Mouse (Mus musculus) forebrain, embryonic 13.5 days (tissue): ENCODE data around the gene Pnpla6. TPM values are rescaled to one million over a fixed set of nuclear protein-coding genes. Genes with fewer than 3 reads are reported as not detected.
A peak's percentile ranks its signal among the peaks of the same experiment; 100 is the strongest.

Experiments used
- ATAC-seq: fragments of 200-750 bp; cut with Nextera tagmentation; 2 replicates; pipeline ENCODE4 v1.8.0; 2017
- H3K27ac ChIP-seq: fragments of 300-500 bp; sonication (generic); 2 replicates; pipeline ENCODE4 v1.5.1; 2015; ENCODE audit warnings: inconsistent platforms, mild to moderate bottlenecking, moderate library complexity
- H3K27me3 ChIP-seq: fragments of 300-500 bp; sonication (generic); 2 replicates; pipeline ENCODE4 v1.6.1; 2015; ENCODE audit warnings: mild to moderate bottlenecking, inconsistent platforms
- H3K36me3 ChIP-seq: fragments of 300-500 bp; sonication (generic); 2 replicates; pipeline ENCODE4 v1.6.1; 2015; ENCODE audit warnings: mild to moderate bottlenecking, inconsistent platforms; ENCODE audit not compliant: poor library complexity, severe bottlenecking
- H3K4me1 ChIP-seq: fragments of 300-500 bp; sonication (generic); 2 replicates; pipeline ENCODE4 v1.6.1; 2015; ENCODE audit warnings: inconsistent platforms
- H3K4me2 ChIP-seq: fragments of 300-500 bp; sonication (generic); 2 replicates; pipeline ENCODE4 v1.6.1; 2015; ENCODE audit warnings: inconsistent platforms, mild to moderate bottlenecking, moderate library complexity
- H3K4me3 ChIP-seq: fragments of 300-500 bp; sonication (generic); 2 replicates; pipeline ENCODE4 v1.5.1; 2015; ENCODE audit warnings: mild to moderate bottlenecking, inconsistent platforms
- H3K9ac ChIP-seq: fragments of 300-500 bp; sonication (generic); 2 replicates; pipeline ENCODE4 v1.6.1; 2015; ENCODE audit warnings: mild to moderate bottlenecking, inconsistent platforms
- H3K9me3 ChIP-seq: fragments of 300-500 bp; sonication (generic); replicated peaks from 2 replicates; pipeline ENCODE4 v1.6.1; 2016; ENCODE audit warnings: inconsistent platforms
- WGBS: fragments of 180-500 bp; shearing (Covaris S2); methylation state at CpG from one replicate; pipeline ENCODE4 v1.1.7; 2015; 5-methylcytosine and 5-hydroxymethylcytosine counted together
- polyA plus RNA-seq: library from polyadenylated mRNA; unstranded; fragments of >200 nt; fragmentation: Nextera tagmentation; extraction: Ambion mirVana; gene quantifications from 2 replicates; pipeline ENCODE4 v1.2.1, GENCODE M21; 2015

Gene Pnpla6
- polyA plus RNA-seq, 1 experiment from 2014 or later = 20.3 TPM

DNA sequence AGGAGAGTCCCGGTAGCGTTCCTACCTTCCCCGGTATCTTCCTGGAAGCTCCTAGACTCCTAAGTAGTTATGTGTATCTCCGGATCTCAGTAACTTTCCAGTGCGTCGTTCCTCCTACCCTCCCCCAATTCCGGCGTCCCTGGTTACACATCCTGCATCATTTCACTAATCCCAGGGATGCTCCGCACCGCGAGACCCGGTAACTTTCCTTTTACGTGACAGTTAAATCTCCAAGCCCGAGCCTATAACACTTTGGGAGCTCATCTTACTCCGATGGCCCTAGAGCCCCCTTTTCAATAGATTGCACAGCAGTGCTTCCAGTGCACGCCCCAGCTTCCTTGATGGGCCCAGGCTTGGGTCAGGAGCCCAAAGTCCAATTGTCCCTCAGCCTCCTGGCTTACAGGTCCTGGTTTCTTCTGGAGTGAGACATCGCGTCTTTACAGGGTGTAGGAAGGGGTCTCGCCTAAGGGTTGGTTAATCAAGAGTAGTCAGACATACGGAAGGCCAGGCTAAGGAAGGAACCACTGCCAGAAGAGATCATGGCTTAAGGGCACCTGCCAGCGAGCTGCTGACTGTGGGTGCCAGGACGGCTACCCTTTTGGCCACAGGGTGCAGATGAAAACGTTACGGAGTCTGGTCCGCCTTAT, 710 bp downstream of the Pnpla6 start:
- H3K9me3 ChIP-seq = no peaks in the 10 kb centered on the region
- H3K9ac ChIP-seq = peak overlapping the region; percentile 75
- peaks cover 35% of the 10 kb centered on the region for H3K36me3 ChIP-seq
- 0% methylated on average over 25 of the region's 25 CpGs for WGBS
- H3K4me3 ChIP-seq = peak overlapping the region; percentile 60
- peak overlapping the region; percentile 64 for H3K27ac ChIP-seq
- no peaks in the 10 kb centered on the region for H3K27me3 ChIP-seq
- peak overlapping the region; percentile 98 for H3K4me2 ChIP-seq
- H3K4me1 ChIP-seq = peaks cover 13% of the 10 kb centered on the region
- peak; percentile 44 for ATAC-seq

DNA sequence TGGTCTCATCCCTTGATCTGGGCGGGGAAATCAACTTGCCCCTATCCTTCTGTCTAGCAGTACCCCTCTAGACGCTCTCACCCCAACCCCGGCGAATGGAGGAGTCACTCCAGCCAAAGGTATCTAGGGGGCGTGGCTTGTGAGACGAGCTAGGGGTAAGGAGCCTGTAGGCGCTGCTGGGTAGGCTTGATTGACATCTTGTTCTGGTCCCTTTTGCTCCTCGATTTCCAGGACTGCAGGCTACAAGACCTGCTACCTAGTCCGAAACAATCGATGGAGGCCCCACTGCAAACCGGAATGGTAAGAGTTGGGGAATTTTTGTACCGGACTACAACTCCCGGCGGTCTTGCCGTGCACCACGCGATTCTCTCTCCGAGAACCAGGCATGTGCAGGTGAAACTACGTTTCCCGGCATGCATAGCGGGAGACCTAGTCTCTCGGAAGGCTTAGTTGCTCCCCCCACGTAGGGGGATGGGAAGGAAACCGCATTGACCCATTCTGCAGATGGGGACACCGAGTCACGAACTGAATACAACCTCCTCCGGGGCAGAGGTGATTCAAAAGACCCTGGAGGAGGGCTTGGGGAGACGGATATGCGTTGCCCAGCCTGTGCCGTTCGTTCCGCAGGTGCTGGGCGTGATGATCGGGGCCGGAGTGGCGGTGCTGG, 1.4 kb downstream of the Pnpla6 start:
- Histone ChIP-seq H3K27ac (peak overlapping the region; percentile 64; the same call in 1 of the 2 replicates), H3K36me3 (peaks cover 33% of the 10 kb centered on the region), H3K9me3 (no peaks in the 10 kb centered on the region), H3K27me3 (no peaks in the 10 kb centered on the region), H3K4me2 (peak overlapping the region; percentile 98), H3K4me1 (peaks cover 13% of the 10 kb centered on the region), H3K4me3 (peak overlapping the region; percentile 60), H3K9ac (peak overlapping the region; percentile 75)
- 4% methylated on average over 36 of the region's 36 CpGs for WGBS
- peak; percentile 86 for ATAC-seq

GRCm38 (mm10) chr8:3517117-3517495, 1.9 kb downstream of the Pnpla6 start:
- Histone ChIP-seq H3K4me3 (peak overlapping the region; percentile 60), H3K36me3 (peaks cover 32% of the 10 kb centered on the region), H3K9ac (peak overlapping the region; percentile 75), H3K4me1 (peaks cover 13% of the 10 kb centered on the region), H3K27ac (no peak overlapping the region), H3K9me3 (no peaks in the 10 kb centered on the region), H3K4me2 (peak overlapping the region; percentile 98), H3K27me3 (no peaks in the 10 kb centered on the region)
- 13% methylated on average over 16 of the region's 16 CpGs for WGBS
- no peak for ATAC-seq

- Histone ChIP-seq H3K4me3 (no peak overlapping the region), H3K36me3 (peaks cover 47% of the 10 kb centered on the region), H3K9me3 (no peaks in the 10 kb centered on the region), H3K27ac (no peak overlapping the region), H3K27me3 (no peaks in the 10 kb centered on the region), H3K4me1 (peaks cover 3% of the 10 kb centered on the region), H3K9ac (no peak overlapping the region), H3K4me2 (no peak overlapping the region)
- no peak for ATAC-seq
- 90% methylated on average over 13 of the region's 13 CpGs for WGBS
Measured at GRCm38 (mm10) chr8:3522007-3522697, 7.0 kb downstream of the Pnpla6 start.

DNA sequence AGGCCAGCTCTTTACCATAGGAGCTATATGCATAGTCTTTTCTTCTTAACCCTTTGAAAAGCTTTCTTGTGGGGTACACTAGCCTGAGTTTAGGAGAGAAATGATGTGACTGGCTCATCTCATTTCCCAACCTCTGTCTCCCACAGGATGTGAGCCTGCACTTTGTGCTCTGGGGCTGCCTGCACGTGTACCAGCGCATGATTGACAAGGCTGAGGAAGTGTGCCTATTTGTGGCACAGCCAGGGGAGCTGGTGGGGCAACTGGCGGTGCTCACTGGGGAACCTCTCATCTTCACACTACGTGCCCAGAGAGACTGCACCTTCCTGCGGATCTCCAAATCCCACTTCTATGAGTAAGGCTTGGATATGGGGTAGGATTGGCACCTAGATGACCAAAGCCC, 15.6 kb downstream of the Pnpla6 start:
- H3K36me3 ChIP-seq = peaks cover 30% of the 10 kb centered on the region
- no peaks in the 10 kb centered on the region for H3K9me3 ChIP-seq
- H3K9ac ChIP-seq = no peak overlapping the region
- no peak for ATAC-seq
- H3K4me1 ChIP-seq = no peaks in the 10 kb centered on the region
- WGBS = 93% methylated on average over 5 of the region's 5 CpGs
- no peak overlapping the region for H3K27ac ChIP-seq
- no peaks in the 10 kb centered on the region for H3K27me3 ChIP-seq
- H3K4me3 ChIP-seq = no peak overlapping the region
- H3K4me2 ChIP-seq = no peak overlapping the region

- Histone ChIP-seq H3K4me3 (no peak overlapping the region), H3K9ac (no peak overlapping the region), H3K4me2 (no peak overlapping the region), H3K9me3 (no peaks in the 10 kb centered on the region), H3K27me3 (no peaks in the 10 kb centered on the region), H3K27ac (no peak overlapping the region), H3K4me1 (no peaks in the 10 kb centered on the region), H3K36me3 (peaks cover 31% of the 10 kb centered on the region)
- ATAC-seq = no peak
- WGBS = 97% methylated on average over 18 of the region's 18 CpGs
Measured at GRCm38 (mm10) chr8:3531936-3532335, 16.8 kb downstream of the Pnpla6 start.

- ATAC-seq = no peak
Measured at GRCm38 (mm10) chr8:3536053-3536841, 21.1 kb downstream of the Pnpla6 start.

GRCm38 (mm10) chr8:3536940-3537339, 21.8 kb downstream of the Pnpla6 start:
- Histone ChIP-seq H3K4me3 (no peak overlapping the region), H3K9ac (no peak overlapping the region), H3K4me1 (no peaks in the 10 kb centered on the region), H3K27ac (no peak overlapping the region), H3K9me3 (no peaks in the 10 kb centered on the region), H3K36me3 (peaks cover 64% of the 10 kb centered on the region), H3K27me3 (no peaks in the 10 kb centered on the region), H3K4me2 (no peak overlapping the region)
- 90% methylated on average over 9 of the region's 9 CpGs for WGBS
- ATAC-seq = no peak

More at GRCm38 (mm10) chr8:3536053-3536841, 21.1 kb downstream of the Pnpla6 start:
- no peak overlapping the region for H3K4me2 ChIP-seq
- WGBS = 53% methylated on average over 15 of the region's 15 CpGs
- H3K4me3 ChIP-seq = no peak overlapping the region
- no peak overlapping the region for H3K27ac ChIP-seq
- H3K27me3 ChIP-seq = no peaks in the 10 kb centered on the region
- H3K36me3 ChIP-seq = peaks cover 65% of the 10 kb centered on the region
- H3K9me3 ChIP-seq = no peaks in the 10 kb centered on the region
- H3K9ac ChIP-seq = no peak overlapping the region
- H3K4me1 ChIP-seq = no peaks in the 10 kb centered on the region

GRCm38 (mm10) chr8:3537666-3538065, 22.5 kb downstream of the Pnpla6 start:
- H3K36me3 ChIP-seq = peaks cover 59% of the 10 kb centered on the region
- no peak overlapping the region for H3K4me2 ChIP-seq
- no peaks in the 10 kb centered on the region for H3K27me3 ChIP-seq
- no peak overlapping the region for H3K4me3 ChIP-seq
- no peak for ATAC-seq
- no peaks in the 10 kb centered on the region for H3K4me1 ChIP-seq
- 93% methylated on average over 26 of the region's 26 CpGs for WGBS
- no peak overlapping the region for H3K27ac ChIP-seq
- no peaks in the 10 kb centered on the region for H3K9me3 ChIP-seq
- H3K9ac ChIP-seq = no peak overlapping the region

DNA sequence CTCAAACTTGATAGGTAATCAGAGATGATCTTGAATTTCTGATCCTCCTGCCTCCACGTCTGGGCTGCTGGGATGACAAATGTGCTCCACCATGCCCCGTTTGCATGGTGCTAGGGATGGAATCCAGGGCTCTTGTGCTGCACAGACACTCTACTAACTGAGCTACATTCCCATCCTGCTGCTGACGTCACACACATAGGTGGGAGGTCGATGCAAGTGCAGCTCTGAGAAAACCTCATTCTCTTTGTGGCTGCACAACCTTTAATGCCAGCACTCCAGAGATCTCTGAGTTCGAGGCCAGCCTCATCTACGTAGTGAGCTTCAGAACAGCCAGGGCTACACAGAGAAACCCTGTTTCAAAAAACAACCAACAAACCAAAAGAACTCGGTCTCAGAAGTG, 24.0 kb downstream of the Pnpla6 start:
- Histone ChIP-seq H3K27ac (no peak overlapping the region), H3K9me3 (no peaks in the 10 kb centered on the region), H3K9ac (no peak overlapping the region), H3K4me1 (no peaks in the 10 kb centered on the region), H3K4me2 (no peak overlapping the region), H3K4me3 (no peak overlapping the region), H3K27me3 (no peaks in the 10 kb centered on the region), H3K36me3 (peaks cover 69% of the 10 kb centered on the region)
- no peak for ATAC-seq
- WGBS = 85% methylated on average over 7 of the region's 7 CpGs

- no peaks in the 10 kb centered on the region for H3K27me3 ChIP-seq
- WGBS = 95% methylated on average over 4 of the region's 4 CpGs
- no peak overlapping the region for H3K9ac ChIP-seq
- H3K4me2 ChIP-seq = no peak overlapping the region
- H3K4me1 ChIP-seq = no peaks in the 10 kb centered on the region
- no peak overlapping the region for H3K27ac ChIP-seq
- ATAC-seq = no peak
- H3K4me3 ChIP-seq = no peak overlapping the region
- peaks cover 79% of the 10 kb centered on the region for H3K36me3 ChIP-seq
- no peaks in the 10 kb centered on the region for H3K9me3 ChIP-seq
Measured at GRCm38 (mm10) chr8:3540076-3540475, 24.9 kb downstream of the Pnpla6 start.

DNA sequence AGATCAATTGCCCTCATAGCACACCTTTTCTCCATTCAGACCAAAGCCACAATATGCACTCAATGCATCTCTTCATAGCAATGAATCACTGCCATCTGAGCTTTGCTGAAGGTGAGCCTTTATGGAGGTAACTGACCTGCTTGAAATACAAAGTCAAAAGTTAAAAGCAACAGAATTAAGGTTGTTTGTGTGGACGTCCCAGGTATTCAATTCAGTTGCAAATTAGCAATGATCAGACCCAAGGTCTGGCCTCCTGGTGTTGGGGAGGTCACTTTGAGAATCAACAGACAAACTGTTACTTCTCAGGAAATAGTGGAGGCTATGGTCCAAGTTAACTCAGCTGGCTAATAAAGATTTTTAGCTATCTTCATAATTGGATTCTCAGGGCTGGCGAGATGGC, 31.3 kb downstream of the Pnpla6 start:
- H3K27me3 ChIP-seq = no peaks in the 10 kb centered on the region
- no peaks in the 10 kb centered on the region for H3K9me3 ChIP-seq
- WGBS = 91% methylated on average over 2 of the region's 2 CpGs
- H3K4me2 ChIP-seq = no peak overlapping the region
- H3K9ac ChIP-seq = no peak overlapping the region
- no peak for ATAC-seq
- peaks cover 30% of the 10 kb centered on the region for H3K36me3 ChIP-seq
- no peaks in the 10 kb centered on the region for H3K4me1 ChIP-seq
- no peak overlapping the region for H3K4me3 ChIP-seq
- no peak overlapping the region for H3K27ac ChIP-seq
